Mouse (Mus musculus) megakaryocyte-erythroid progenitor cell, adult 5-6 weeks (primary cell): ENCODE results near the gene Zfp750. TPM values are rescaled to one million over a fixed set of nuclear protein-coding genes. Genes with fewer than 3 reads are reported as not detected.

Experiments used
- ATAC-seq: replicated peaks from 2 replicates; pipeline ENCODE4 v1.8.0; 2016; ENCODE audit warnings: mild to moderate bottlenecking, inconsistent platforms; ENCODE audit not compliant: severe bottlenecking, poor library complexity, low FRiP score, low TSS enrichment
- total RNA-seq, 2 experiments: library from RNA; stranded (forward) in 1 of 2; stranded (reverse) in 1 of 2; fragments of 200-1000, 215-1000 nt in 1 of 2; fragments of >200 nt in 1 of 2; fragmentation: Nextera tagmentation in 1 of 2; gene quantifications; 2 replicates each; pipeline ENCODE4 v1.2.3; 2014 to 2017

The Zfp750 gene
- total RNA-seq (2014; fragmentation: Nextera tagmentation) (not detected in 2 replicates), total RNA-seq (2017) (0.66 TPM in 1 of 2 replicates, not detected in the other)

DNA sequence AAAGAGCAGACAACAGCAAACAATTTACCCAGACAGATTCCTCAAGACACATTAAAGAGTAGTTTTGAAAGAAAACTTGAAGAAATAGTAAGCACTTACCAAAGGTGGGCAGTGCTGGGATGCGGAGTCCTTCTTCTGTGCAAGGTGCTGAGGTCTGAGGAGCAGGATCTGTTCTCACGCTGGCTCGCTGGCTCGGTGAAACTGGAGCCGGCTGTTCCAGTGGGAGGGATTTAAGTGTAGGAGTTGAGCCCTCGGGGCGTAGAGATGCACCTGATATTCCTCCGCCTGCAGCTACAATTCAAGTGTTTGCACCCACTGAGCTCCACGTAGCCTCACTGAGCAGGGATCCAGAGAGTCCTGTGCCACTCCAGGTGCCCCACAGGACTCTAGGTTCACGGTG is at the start of gene Zfp750:
TSS of gene Zfp750 (minus strand) at position 203 of the 400 bp plus-strand sequence.
- no peak for ATAC-seq

DNA sequence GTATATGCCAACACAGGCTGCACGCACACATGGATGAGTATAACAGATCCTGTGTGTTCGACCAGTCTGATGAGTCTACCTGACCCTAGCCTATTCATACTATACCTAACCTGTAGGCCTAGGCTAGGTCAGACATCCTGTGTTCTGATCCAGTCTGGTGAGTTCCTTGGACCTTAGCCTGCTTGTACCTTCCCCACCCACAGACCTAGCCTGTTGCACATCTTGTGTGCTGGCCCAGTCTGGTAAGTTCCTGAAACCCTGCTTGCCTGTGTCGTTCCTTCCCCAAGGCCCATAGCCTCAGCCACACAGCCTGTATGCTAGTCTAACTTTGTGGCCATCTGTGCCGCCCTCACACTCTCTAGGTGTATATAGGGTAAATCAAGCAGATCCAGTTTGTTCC is 45.1 kb upstream of the Zfp750 start:
- no peak for ATAC-seq

DNA sequence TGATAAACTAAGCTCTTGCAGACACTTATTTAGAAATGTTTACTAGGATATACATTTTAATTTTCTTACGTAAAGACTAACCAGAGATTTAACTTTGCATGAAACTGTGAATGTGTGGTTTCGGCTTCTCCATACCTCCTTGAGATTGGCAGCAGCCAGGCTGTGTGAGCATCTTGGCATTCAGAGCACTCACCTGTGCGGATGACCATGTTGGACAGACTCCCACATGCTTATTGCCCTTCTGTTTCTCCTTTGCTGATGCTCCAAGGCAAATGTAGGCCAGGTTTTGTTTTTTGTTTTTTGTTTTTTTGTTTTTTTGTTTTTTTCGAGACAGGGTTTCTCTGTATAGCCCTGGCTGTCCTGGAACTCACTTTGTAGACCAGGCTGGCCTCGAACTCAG is 44.2 kb upstream of the Zfp750 start:
- no peak for ATAC-seq

DNA sequence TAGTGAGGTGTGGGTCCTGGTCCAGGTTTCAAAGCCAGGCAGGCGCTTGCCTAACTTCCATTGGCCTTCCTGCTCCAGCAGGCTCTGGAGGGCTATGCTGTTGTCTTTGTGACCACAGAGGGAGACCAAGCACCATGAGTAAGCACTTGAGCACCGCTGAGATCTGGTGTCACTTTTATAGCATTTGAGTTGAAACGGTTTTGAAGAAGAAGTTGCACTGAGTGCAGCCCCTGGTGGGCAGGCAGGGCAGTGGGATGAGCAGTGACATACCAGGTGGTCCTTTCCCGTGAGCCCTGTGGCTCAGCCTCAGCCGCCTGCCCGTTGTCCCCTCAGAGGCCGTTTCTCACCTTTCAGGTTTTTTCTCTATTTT is 41.1 kb upstream of the Zfp750 start:
- peak; percentile 69 for ATAC-seq

DNA sequence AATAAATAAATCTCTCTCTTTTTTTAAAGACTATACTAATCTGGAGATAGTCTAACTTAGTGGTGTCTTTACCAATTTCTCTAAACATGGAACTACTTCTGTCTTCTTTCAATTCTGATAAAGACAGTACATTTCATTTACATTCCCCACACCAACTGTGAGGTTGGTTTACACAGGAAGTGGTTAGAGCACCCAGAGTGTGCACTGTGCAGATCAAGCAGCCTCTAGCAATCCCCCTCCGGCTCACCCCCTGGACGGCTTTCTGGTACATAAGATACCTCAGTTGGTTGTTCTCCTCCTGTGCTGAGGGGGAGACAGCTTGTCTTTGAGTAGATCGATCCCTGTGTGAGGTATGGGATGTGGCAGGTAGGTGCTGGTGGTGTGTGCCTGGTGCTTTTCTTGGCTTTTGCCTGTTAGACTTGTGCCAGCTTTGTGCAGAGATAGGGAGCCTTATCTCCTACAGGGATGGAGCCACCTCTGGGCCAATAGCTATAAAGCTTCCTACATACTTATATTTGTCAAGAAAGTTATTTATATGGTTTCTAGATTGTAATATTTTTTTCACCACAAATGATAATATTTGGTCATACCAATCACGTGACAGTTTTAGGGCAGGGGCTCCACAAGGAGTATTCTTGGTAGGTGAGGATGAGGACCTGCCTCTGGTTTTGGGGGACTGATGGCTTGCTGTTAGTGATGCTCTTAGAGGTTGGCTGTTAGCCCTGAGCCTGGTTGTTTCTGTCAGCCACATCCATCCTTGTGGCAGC is 40.6 kb upstream of the Zfp750 start:
- ATAC-seq: peak; percentile 93

DNA sequence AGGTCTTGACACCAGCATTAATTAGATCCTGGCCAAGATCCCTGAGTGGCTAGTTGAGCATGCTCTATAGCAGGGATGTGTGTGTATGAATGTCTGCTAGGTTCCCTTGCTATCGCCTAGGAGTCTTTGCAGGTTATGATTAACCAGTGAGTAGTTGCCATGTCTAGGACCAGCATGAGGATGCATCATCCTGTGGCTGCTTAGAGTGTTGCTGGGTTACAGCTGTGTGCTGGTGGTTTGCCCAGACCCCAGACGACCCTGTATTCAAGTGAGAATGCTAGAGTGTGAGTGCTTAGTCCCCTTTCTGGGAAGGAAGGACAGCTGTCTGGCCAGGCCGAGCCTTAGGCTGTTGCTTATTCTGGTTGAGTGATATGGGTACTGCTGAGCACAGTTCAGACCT is 39.4 kb upstream of the Zfp750 start:
- ATAC-seq: no peak

DNA sequence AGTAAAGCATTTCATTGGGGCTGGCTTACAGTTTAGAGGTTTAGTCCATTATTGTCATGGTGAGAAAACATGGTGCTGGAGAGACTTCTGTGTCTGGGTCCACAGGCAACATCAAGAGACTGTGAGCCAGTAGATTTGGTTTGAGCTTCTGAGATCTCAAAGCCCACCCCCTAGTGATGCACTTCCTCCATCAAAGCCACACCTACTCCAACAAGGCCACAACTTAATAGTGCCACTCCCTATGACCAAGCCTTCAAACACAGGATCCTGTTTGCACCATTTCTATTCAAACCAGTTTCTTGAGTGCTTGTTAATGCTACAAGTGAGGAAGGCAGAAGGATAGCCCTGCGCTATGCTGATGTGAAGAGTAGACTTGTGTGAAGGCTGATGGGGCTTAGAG is 38.8 kb upstream of the Zfp750 start:
- no peak for ATAC-seq

DNA sequence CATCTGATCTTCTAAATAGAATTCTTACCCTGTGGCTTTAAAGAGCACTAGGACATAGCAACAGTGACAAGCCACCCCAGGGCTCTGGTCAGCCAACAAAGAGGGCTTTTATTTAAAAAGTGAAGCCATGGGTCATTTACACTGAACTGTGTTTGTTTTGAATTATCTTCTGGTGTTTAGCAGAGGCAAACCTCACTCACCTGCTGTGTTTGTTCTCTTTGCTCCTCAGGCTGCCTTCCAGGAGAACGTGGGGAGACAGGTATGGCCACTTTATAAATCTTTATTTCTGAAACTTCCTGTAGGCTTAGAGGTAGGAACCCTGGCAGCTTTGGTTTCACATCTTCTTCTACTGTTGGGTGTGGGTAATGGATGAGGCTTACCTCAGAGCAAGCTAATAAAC is 37.6 kb upstream of the Zfp750 start:
- ATAC-seq: no peak

DNA sequence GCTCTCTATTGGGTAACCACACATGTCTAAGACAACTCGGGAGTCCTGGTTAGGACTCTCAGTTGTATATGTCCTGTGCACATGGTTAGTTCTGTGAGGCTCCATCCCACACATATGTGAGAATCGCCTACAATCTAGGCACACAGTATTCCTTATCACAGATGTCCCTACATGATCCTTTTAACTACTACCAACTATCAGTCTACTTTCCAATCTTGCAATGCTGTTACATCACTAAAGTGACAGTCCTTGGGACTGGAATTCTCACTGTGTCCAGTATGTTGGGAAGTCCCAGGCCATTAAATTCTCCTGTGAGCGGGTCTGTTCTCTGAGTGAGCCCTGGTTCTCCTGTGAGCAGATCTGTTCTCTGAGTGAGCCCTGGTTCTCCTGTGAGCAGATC is 34.3 kb upstream of the Zfp750 start:
- ATAC-seq: no peak

DNA sequence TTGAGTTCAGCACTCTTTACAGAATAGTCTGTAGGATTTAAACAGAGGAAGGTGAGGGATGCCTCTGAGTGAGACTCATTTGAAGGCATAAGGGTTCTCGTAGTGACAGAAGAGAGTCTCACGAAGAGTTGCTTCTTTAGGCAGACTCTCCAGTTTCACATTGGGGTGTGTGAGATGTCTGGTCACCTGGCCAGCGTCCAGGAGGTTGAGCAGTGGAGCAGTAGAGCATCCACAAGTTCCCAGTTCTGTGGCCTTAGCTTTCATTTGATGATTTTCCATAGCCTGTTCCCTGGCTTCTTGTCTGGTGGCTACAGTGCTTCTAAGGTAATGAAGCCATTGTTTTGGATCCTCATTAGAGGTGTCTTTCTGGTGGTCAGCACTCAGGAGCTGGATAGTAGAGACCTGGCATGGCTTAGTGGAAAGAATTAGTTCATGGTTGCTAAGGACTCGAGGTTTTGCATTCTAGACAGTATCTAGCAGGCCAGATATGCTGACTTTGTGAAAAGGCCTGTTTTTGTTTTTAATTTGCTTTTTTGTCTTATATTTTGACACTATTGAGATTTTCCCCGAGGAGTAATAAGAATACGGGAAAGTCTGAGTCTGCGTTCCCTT is 33.8 kb upstream of the Zfp750 start:
- ATAC-seq: no peak

DNA sequence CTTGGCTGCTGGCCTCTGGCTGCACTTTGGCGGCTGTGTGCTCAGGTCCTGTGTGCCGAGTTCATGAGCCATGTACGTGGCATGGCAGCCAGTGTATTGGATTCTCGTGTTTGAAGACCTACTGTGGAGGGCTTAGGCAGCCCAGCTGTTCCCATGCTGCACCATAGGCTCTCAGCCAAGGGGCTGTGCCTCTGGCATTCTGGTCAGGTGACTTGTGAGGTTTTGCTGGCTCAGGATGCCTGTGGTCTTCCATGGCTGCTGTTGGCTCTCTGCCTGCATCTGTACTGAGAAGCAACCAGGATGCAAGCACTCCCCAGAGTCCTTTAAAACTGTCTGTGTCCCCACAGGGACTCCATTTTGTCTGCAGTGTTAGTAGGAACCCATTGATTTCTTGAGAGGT is 33.0 kb upstream of the Zfp750 start:
- no peak for ATAC-seq

DNA sequence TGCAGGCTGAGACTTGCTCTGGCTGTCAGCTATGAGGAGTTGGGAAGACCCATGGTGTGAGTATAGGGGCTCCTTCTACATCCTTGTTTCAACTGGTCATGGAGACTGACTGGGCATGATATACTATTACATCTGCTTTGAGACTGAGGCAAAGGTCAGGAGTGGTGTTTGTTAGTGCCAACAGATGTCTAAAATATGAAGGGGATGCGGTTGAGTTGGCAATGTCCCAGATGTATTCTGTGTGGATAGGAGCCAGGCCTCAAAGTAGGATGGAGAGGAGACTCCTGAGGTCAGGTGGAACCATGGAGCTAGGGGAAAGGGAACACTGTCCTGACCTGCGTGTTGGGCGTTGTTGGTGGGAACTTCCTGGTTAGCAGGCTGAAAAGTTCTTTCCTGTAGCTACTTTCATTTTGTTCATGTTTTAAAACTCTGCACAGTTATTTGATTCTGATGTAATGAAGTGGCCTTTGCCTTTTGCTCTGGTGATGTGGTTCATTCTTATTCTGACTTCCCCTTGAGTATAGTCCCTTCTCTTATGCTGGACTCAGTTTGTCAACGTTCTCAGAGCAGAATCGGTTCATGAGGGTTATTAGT is 32.2 kb upstream of the Zfp750 start:
- ATAC-seq: no peak

DNA sequence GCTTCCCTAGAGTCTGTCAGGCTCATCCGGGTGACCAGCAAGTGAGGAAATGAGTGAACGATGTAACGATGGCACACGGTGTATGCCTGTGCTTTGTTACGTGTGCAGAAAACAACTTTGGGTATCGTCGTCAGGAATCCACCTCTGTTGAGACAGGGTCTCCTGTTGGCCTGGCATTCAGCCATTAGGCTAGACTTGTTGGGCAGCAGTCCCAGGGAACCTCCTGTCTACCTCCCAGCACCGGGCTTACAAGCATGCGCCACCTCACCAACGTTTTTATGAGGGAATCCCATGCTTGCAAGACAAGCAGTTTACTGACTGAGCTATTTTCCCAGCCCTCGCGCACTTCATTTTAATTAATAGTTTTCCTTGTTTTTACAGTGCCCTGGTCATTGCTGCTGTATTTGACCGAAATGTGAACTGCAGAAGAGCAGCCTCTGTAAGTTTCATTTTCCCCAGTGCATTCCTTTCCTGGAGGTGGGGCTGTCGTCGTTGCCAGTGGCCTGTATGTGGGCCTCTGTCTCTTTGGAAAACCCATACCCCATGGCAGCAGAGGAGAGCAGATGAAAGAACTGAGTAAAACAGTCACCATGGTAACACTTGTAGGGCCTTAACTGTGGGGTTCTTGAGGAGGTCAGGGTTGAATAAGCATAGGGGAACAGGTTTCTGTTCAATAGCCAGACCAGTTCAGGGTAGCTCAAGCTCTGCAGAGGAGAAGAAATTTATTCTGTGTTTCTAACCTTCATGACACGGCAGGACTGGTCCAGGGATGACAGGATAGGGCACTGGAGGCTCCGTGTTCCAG is 30.9 kb upstream of the Zfp750 start:
- ATAC-seq: 0 out of 2 replicates have a peak, but pooled peaks have one; percentile 1

DNA sequence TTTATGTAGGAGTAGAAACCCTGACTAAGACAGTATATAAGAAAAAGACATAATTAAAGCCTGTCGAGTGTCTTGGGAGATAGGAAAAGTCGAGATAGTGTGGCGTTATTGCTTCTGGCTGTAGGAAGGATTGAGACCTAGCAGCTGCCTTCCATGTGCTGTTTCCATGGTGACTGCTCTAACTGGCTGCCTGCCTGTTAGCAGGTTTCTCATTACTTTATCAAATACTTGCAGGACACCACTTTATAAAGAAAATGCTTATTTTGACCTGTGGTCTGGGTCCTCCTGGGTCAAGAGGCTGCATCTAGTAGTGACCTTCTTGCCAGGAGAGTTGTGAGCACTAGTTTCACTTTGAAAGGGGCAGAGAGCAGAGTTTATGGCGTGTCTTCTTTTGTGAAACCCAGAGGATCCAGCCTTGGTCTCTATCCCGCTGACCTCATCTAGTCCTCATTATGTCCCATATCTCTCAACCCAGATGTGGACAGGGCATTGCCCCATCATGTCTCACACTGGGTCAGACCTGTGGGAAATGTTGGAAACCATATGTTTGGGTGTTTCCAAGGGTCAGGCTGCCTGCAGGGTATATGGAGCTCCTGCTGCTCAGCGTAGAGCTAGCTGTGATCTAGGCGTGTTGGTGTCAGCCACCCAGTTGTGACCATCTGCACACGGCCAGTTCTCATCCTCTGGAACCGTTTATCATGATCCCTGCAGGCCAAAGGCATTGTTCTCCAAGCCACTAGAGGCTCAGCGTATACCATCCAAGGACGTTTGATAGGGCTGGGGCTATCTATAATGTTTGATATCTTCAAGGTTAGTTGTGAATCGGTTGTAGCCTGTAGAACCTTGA is 30.1 kb upstream of the Zfp750 start:
- ATAC-seq: peak; percentile 75

DNA sequence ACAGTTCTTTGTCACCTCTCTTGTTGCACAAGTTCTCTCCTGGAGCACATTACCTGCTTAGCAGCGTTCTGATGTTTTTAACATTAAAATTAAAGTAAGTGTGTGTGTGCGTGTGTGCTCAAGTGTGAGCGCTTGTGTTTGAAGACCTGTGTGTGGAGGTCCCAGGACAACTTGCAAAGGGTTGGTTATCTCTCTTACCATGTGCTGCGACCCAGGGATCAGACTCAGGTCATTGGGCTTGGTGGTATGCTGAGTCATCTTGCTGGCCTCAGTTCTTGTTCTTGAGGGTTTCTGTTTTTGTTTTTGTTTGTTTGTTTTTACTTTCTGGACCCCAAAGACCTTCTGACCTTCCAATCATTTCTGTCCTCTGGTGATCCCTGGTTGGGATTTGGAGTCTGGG is 28.8 kb upstream of the Zfp750 start:
- ATAC-seq: no peak

DNA sequence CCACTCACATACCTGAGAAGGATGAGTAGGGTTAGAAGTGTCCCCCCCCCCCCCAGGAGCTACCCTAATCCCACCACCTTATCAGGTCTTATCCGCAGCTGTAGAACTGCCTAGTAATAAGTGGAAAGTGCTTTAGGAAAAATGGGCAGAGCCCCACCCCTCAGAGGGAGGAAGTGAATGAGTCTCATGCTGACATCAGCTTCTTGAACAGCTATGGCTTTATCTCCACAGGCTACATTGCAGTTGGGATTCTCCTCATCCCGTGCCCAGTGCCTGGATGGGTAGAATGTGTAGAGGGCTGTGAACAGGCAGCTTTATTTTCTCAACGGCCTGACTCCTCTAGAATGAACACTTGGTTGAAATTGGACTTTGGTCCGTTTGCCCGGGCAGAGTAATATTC is 28.1 kb upstream of the Zfp750 start:
- ATAC-seq: no peak

DNA sequence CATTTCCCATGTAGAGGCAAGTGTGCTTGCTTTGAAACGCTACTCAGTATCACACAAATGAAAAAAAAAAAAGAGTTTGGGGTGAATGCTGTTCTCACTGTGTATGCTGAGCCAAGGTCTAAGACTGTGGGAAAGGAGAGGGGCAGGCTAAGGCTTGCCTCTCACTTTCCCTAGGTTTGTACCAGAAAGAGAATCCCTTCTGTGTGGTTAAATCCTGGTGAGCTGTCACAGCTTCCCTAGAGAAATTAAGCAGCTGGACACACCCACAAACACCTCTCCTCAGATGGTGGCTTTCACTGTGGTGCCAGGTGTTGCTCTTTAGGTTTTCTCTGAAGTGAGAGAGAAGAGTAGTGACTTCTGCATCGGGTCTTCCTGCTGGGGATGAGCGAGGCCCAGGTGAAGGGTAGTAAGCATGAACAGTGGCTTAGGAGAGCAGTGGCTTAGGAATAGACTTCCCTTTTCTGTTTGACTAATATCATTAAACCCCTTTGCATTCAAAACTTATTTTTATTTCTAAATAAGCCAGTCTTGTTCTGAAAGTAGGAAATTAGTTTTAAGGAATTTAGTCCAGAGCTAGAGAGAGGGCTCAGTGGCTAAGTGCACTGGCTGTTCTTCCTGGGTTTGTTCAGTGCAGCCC is 26.4 kb upstream of the Zfp750 start:
- ATAC-seq: no peak

DNA sequence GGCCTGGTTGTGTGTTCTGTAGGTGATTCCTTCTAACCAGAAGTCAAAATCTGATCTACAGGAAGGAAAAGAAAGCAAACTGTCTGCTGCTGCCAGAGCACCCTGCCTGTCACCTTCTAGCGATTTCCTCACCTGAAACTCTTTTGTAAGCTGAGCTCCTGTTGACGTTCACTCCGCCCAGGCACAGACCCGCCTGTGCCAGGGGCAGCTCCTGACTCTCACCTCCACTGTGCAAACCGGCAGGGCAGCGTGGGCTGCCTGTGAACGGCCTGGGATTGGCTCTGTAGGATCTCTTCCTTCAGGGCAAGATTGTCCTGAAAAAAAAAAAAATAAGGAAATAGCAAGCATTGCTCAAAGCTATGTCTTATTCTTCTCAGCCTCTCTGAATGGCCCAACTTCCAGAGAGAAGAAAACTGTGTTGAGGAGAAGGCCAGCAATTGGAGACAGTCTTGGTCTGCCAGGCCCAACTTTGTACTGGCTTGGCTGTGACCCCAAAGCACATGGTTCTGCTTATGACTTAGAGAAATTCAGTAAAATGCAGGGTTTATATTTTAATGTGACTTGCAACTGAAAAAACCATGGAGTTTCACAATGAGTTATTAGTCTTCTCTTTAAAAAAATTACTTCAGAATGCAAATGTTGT is 25.7 kb upstream of the Zfp750 start:
- no peak for ATAC-seq
